Mouse (Mus musculus): ENCODE data around the gene Ptprg.

Ptprg gene

DNA sequence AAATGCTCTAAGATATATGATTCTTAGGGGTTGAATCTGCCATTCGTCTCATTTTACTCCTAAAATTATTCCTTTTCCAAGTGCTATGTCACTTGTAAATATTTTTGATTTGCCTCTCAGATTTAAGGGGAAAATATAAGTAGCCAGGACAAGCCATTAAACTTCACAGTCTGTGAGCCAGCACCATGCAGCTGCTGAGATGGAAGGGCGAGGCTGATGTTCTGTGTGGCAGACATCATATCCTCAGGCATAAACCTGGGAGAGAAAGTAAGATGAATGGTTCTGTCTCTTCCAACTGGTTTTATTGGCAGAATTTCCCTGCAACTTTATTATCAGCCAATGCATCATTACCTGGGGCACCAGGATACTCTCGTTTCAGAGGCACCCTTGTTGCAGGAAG, 538.4 kb downstream of the Ptprg start:
- no peak for DNase-seq (ENCODE audit: low spot score in 2 of 2)

DNA sequence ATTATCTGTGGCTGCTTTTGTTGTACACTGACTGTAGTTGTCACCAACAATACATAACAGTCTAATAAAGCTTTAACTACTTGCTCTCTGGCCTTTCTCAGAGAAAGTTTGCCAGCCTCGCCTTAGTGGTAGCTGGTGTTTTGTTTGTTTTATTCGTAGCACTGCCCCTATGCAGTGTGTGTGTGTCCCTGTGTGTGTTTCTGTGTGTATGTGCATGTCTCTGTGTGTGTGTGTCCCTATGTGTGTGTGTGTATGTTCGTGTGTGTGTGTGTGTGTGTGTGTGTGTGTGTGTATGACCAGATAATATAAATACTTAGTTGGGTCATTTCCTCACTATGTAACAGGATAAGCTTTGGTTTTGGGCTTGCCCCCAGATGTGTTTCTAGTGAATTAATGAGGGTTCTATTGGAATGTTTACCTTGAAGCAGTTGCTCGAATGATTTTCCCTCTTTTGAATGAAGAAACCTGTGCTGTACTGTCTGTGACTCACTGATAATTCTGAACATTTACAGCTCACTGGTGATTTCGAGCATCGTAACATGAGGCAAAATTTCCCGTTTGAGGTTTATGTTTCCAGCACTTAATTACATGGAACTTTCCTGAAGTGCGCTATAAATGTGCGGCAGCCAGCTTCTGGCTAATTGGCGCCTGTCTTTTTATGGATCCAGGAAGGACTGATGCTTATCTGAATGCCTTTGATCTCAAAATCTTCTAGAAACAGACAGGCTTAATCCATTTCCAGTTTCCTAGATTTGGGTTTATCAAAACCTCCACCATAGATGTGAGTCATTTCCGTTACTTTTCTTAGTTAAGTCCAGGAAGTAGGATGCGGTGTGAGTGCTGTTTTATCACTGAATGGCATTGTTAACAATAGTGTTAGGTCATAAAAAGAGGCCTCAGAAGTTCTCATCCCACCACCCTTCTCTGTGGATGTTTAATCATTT, 546.3 kb downstream of the Ptprg start:
- no peak for DNase-seq (ENCODE audit: low spot score in 2 of 2)

DNA sequence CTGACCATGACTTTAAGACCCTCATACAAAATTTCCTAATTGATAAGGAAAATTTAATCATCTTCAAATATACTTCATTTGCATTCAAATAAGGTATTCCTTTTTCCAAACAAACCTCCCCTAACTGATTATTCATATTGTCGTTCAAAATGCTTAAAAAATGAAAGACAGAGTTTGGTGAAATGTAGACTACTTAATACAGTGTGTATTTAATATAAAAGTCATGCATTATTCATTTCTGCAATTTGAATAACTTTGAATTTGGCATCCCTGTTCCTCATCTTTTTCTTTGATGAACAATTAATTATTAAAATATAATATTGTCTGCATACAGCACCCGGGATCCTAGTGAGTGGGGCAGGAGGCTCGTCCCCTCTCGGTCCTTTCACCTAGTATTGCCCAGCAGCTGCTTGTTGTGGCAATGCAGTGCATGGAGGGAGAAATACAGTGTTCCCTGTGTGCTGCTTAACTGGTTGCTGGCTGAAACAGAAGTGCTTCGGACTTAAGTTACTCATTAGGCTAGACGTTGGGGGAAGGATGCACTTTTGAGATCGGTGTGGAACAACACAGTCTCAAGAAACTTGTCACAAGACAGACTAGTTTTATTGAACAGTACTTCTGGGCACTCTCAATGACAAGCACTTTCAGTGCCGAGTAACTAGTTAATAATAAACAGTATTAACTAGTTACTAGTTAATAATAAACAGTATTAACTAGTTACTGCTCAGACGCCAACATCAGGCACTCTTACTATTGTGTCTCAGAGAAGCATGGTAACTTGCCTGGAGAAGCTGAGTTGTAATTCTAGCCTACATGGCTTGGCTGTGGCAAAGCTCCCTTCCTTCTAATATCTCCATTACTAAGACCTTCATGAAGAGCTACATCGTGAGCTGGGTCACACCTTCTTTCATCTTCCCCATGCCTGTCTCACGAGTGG, 549.3 kb downstream of the Ptprg start:
- no peak for DNase-seq (ENCODE audit: low spot score in 2 of 2)

DNA sequence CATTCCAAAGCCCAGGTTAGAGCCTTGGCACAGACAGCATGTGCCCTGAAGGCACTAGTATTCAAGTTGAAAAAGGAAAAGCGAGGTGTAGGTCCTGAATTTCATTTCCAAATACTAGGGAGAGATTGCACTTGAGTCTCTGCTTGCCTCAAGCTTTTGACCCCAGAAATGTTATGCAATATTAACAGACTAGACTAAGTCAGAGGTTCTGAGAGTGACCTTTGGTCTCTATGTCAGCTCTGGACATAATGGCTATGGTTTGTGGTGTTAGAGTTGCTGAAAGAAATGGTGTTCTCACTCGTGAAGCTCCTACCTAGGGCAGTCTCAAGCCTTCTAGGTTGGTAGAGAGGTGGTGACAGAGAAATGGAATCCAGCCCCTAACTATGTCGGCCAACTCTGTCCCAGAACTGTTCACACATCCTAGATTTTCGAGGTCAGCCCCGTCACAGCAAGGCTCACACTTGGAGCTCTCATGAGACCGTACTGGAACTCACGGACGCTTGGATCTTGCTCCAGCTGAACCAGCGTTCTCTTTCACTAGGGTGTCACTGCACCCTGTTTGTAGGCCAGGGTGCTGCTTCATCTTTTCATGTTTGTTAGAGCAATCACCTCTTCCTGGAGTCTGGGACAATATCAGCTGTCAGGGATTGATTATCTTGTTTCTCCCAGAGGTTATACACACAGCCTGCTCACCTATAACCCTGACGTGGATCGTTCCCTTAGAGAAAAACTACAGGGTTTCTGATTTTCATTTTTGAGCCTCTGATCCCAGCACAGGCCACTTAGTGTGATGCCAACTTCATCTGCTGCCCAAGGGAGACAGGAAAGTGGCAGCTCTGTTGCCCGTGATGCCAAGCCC, 551.2 kb downstream of the Ptprg start:
- DNase-seq (ENCODE audit: low spot score in 2 of 2) = no peak

DNA sequence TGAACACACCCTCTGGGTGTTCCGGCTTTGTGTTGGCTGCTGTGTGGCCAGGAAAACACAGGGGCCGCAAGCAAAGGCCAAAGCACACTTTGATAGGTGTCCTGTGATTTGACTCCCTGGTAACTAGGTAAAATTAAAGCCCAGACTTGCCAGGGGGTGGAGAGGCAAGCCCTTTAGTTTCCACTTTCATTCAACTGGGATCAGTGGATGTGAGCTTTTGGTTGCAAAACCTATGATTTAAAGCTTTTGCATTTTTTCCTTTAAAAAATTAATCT, 551.8 kb downstream of the Ptprg start:
- DNase-seq (ENCODE audit: low spot score in 2 of 2) = no peak

DNA sequence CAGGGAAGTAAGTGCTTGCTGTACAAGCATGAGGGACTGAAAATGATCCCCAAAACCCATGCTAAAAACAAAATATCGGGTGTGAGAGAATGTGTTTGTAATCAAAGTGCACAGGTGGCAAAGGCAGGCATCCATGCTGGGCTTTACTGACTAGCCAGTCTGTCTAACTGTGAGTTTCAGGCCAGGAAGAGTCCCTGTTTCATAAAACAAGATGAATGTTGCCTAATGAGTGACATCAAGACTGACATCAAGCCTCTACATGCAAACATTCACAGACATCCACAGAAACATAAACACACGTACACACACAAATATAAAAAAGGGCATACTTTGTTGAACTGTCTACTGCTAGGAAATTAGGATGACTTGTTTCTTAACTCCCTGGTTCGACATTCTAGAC, 552.3 kb downstream of the Ptprg start:
- no peak for DNase-seq (ENCODE audit: low spot score in 2 of 2)

DNA sequence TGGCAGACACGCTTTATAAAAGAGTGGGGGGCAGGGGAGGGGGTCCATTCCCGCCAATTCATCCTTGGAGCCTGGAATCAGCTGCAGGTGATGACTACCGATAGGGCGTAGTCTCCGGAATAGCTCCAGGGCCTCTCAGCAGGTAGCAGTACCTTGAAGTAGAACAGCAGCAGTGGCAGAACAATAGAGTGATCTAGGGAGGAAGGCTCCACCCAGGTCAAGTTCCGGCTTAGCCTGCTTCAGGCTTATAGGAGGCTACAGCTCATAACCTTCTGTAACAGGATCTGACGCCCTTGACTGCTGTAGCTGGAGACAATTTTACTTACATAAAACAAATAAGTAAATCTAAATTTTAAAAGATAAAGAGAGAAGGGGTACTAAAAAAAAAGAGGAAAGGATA, 554.1 kb downstream of the Ptprg start:
- DNase-seq (ENCODE audit: low spot score in 2 of 2) = no peak

DNA sequence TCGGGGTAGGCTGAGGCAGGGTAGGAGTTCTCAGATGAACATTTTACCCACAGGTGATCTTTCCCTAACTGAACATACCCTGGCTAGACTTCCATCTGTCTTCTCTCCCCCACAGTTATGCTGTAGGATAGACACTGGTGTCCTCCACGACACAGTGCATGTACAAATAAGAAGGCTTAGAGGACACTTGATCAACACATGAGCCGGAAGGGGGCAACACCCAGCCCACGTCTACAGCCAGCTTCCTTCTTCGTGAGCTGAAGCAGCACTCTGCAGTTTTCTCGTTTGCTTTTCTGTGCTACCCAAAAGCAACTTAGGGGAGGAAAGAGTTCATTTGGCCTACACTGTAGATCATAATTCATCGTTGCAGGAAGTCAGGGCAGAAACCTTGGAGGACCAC, 554.7 kb downstream of the Ptprg start:
- no peak for DNase-seq (ENCODE audit: low spot score in 2 of 2)

DNA sequence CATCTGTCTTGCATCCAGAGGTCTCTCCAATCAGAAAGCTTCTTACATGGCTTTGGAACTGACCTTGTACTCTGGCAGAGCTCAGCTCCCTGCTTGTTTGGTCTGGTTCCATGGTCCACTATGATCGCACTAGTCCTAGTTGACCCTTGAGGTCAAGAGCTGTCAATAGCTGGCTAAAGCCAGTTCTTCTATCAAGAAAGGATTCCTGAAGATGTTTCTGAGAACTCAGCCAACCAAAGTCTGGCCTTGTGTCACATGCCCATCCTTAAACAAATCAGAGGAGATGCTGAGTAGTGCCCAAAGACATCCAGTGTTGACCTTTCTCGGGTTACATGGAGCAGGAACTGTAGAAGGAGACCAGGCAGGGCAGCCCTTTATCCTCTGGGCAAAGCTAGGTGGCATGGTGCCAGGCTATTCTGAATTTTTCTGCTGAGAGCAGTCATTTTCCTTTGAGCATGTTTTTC, 559.2 kb downstream of the Ptprg start:
- no peak for DNase-seq (ENCODE audit: low spot score in 2 of 2)

DNA sequence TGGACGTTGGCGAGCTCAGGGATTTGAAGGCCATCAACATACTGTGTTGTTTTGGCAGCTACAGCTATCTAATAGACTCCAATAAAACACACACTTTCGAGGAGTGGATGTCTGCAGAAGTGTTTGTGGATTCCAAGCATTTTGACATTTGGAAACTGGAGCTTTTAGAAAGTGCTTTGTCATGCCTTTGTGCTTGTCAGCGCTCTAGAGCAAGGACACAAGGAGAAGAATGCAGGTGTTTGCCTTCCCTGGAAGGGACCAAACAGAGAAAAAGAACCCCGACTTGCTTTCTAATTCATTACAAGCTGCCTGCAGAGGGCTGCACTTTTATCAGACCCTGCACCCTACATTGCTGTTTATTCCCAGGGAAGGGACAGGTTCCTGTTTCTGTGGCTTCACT, 560.0 kb downstream of the Ptprg start:
- DNase-seq (ENCODE audit: low spot score in 2 of 2) = no peak

DNA sequence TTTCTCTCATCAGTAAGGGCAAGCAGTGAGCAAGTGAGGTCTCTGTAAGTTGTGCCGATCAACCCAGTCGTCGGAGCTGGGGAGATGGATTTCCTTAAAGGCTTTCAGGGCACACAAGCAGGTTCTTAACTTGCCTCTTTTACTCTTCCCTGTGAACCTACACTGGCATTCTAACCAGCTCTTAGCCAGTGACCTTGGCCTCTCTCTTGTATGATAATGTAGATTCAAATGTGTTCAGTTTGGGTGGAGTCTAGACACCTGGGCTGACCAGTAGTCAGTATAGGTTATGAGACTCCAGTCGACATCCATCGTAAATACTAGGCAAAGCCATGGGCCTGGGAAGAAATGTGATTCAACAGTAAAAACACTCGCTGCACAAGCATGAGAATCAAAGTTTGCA, 560.7 kb downstream of the Ptprg start:
- no peak for DNase-seq (ENCODE audit: low spot score in 2 of 2)

DNA sequence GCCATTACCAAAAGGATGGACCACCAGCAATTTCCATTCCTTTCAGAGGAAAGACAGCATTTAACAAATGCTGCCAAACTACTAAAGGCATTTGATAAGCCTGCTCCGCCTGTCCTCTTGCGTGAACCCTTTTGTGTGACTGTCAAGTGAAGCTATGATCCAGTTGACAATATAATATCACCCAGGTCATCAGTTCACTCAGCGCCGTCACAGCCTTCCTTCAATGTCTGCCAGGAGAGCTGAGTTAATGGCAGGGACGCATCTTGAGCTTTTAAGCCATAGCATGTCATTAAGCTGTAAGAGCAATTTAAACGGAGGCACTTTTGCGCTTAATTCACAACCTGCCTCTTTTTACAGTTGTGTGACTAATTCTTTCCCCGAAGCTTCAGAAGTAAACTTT, 565.9 kb downstream of the Ptprg start:
- no peak for DNase-seq (ENCODE audit: low spot score in 2 of 2)

DNA sequence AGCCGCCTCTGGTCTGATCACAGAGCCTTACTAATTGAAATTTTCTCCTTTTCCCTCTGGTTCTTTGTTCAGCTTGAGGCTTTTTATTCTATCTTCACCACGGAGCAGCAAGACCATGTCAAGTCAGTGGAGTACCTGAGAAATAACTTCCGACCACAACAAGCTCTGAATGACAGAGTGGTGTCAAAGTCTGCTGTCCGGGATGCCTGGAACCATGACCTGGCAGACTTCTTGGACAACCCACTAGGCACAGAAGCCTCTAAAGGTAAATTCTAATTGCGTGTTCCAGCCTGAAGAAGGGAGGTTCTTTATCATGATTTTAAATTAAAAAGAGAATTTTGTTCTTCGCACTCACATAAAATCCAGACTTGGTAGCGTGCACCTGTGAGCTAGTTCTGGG, 568.6 kb downstream of the Ptprg start:
- no peak for DNase-seq (ENCODE audit: low spot score in 2 of 2)

DNA sequence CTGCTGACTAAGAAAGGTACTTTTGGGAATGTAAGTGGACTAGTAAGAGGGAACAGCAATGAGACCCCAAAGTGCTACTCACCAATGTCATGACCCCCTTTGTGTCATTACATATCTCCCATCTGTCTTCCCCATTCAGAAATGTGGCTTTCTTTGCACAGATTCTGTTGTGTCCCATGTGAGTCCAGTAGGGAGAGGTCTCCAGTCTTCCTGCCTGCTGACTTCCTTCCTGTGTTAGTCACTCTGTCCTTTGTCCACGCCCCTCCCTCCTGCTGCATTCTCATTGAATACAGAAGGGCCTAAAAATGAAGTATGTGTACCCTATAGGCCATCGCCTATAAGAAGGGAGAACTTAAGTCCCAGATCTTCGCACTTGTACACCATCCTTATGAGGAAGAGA, 571.4 kb downstream of the Ptprg start:
- no peak for DNase-seq (ENCODE audit: low spot score in 2 of 2)

DNA sequence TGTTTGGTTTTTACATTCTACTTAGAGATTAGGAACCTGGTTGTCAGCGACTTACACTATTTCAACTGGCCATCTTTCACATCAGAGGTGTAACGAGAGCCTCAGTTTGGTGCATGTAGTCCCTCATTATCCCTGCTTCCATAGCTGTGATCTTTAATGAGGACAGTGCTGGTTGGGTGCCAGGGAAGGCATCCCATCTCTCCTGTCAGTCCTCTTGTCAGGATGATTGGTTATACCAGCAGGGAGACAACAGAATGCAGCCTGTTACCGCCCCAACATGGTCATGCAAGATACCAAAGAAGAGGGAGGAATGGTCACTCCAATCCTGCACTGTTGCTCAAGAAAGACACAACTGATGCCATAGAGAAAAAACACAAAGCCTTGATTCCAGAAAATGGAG, 574.6 kb downstream of the Ptprg start:
- DNase-seq (ENCODE audit: low spot score in 2 of 2) = no peak

DNA sequence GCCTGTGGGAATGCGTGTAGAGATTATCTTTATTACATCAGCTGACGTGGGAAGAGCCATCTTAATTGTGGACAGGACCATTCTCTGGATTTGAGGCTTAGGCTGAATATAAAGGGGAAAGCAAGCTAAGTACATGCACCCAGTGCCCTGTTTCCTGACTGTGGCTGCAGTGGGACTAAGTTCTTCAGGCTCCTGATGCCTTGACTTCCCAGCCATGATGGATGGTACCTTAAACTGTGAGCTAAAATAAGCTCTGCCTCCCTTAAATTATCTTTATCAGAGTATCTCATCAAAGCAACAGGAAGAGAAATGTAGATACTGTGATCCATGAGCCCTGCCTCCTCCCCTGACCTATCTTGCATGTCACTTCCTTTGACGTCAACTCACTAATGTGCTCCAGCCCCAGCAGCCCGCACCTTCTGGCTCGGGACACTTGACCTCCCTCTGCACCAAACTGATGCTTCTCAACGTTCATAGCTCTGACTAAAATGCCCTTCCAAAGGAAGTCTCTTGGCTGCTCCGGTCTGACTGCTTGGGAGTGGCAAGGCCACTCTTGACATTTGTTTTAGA, 578.8 kb downstream of the Ptprg start:
- DNase-seq (ENCODE audit: low spot score in 2 of 2) = no peak

DNA sequence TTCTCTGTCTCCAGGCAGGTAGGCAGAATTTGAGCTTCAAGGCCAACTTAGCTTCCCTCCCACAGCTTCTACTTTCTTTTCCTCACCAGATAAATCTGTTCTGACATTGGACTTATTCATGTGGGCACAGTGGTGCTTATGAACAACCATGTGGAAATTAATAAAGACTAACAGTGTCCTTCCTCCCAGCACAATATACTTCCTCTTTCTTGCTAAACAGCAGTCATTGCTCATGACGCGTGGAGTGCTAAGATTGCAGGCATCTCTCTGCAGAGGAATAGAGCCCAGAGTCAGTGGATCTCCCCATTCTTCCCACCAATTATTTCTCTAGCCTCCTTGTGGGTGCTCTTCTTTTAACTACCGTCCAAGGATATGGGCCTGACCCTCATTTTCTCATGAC, 579.8 kb downstream of the Ptprg start:
- no peak for DNase-seq (ENCODE audit: low spot score in 2 of 2)

DNA sequence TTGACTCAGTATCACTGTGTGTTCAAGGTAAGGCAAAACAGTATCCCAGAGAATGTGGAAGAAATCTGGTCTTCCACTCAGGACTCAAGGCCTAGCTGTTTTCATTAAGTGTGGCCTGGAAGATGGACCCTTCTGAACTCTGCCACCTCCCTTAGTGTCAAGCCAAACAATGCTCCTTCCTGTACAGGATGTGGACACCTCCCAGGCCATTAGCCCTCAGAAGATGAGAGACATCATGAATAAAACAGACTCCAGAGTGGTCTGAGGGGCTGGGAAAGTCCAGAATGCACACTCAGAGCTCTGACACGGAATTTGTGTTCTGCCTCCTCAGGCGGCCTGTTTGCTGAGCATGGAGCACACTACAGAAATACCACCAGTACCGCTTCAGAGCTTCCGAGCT, 581.2 kb downstream of the Ptprg start:
- no peak for DNase-seq (ENCODE audit: low spot score in 2 of 2)

DNA sequence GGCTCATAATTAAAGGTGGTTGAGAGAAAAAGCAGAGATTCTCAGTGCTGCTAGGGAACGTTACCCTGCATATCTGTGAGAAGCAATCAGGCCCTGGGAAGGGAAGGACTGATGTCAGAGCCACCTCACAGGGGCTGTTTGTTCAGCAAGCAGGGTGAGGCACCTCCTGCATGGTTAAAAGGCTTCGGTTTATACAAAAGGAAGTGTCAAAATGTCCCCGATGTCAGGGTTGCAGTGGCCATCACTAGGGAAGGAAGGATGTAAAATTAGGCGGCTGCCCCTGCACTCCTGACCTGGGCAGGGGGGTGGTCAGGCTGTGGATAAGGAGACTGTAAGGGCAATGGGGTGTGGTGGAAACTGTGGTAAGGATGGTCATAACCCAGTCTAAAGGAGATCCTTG, 583.2 kb downstream of the Ptprg start:
- no peak for DNase-seq (ENCODE audit: low spot score in 2 of 2)

DNA sequence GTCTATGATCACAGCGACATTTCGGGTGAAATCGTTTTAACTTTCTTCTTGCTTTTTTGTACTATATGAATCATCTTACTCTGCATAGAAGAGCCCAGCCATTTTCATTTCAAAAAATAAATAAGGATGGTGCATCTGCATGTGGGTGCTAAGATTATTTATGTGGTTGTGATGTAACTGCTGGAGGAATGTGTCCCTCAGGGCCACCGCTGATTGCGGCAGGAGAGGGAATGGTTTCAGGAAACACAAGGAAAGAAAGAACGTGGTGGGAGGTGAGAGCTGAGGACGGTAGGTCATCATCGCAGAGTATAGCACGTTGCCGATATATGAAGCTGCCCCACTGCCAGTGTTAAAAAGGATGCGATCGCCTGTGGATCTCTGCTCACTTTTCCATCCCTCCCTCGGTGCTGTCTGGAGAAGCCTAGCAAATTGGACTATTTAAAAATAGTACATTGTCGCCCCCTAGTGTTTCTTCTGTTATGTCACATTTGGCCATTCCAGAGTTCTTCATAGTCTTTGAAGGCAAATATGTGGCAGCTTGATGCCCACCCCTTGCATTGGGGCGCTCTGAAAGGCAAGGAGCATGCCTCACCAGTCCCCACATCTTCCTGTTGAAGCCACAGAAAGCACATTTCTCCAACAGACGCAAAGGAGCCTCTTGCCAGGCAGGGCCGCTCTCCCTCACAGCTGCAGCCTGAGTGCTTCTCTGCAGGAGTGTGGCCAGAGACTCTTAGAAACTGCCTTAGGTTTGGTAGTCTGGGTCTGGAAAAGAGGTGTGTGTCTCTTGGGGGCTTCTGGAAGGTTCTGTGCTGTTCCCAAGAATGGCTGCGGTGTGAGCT, 586.5 kb downstream of the Ptprg start:
- DNase-seq (ENCODE audit: low spot score in 2 of 2) = no peak
